Mouse (Mus musculus) left cerebral cortex, postnatal 25 days (tissue): ENCODE data around the gene Pxn. TPM values are rescaled to one million over a fixed set of nuclear protein-coding genes. Genes with fewer than 3 reads are reported as not detected.
"Not testable (repeated sequence)": the region's sequence is repeated elsewhere in the genome, so short reads cannot be mapped to it uniquely, and the experiment has no call there.

Experiments used
- DNase-seq, 2 experiments: peaks; one replicate each; pipeline ENCODE4 v3.0.0; 2022; ENCODE audit warnings: low spot score in 2 of 2, mixed read lengths in 1 of 2
- intact Hi-C: fragments of 180-260 bp; cut with DNase I; formaldehyde crosslinking; loops from one replicate; pipeline ENCODE4 v1.15.1; 2025
- total RNA-seq, 2 experiments: library from RNA; stranded (reverse); gene quantifications; 2 replicates each; pipeline ENCODE4 v1.2.3; 2021

The Pxn gene
- total RNA-seq, 2 experiments from 2014 or later: 19.9 to 21.0 TPM

DNA sequence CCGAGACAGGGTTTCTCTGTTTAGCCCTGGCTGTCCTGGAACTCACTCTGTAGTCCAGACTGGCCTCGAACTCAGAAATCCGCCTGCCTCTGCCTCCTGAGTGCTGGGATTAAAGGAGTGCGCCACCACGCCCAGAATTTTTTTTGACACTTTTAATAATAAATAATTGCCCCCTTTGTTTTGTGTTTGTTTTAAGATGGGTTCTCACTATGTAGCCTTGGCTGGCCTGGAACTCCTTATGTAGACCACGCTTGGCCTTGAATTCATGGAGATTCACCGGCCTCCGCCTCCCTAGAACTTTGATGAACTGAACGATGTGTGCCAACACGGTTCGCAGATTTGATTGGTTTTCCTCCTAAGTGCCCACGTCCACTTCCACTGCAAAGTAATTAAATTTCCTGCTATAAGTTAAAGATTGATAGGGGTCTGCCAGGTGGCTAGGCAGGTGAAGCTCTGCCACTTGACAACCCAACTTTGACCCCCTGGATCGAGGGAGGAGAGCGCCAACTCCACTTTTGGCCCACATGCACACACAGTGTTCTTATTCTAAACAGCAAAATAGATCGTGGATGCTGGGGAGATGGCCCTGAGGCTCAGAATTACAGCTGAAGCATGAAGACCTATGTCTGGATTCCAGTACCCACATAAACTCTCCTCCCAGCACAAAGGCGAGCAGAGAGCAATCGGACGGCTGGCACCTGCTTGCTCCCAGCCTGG is 20.8 kb upstream of the Pxn start:
- no peak for DNase-seq
- intact Hi-C loops: no loop called here

- intact Hi-C loops: no loop called here
- no peak for DNase-seq
Observed at GRCm38 (mm10) chr5:115486726-115487125, 19.8 kb upstream of the Pxn start.

DNA sequence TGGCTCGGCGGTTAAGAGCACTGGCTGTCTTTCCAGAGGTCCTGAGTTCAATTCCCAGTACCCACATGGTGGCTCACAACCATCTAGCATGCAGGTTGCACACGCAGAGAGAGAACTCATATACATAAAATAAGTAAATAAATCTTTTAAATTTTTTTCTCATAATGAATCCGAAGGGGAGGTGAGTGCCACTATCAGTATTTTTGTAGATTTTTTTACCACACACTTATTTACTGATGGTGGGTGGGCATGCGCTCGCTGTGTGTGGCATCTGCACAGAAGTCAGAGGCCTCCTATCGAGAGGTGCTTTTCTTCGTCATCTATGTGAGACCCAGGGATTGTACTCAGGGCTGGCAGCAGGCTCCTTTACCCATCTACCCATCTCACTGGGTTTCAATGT is 19.1 kb upstream of the Pxn start:
- DNase-seq: no peak
- intact Hi-C loops: no loop called here

DNA sequence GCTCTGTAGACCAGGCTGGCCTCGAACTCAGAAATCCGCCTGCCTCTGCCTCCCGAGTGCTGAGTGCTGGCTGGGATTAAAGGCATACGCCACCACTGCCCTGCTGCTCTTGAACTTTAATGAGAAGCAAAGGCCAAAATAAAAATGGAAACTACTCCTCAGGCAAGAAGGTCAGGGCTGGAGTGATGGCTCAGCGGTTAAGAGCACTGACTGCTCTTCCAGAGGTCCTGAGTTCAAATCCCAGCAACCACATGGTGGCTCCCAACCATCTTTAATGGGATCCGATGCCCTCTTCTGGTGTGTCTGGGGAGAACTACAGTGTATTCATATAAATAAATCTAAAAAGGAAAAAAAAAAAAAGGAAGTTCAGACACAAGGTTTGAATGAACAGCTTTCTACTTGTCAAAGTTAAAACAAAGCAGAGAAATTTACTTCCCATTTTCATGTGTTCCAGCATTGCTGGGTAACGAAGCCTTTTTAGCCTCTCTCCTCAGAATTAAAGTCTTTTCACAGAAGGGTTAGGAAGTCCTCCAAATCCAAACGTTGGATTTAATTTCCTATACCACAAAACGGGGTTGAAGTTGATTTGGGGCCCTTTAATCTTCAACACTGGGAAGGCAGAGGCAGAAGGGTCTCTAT is 18.4 kb upstream of the Pxn start:
- intact Hi-C loops: no loop called here
- DNase-seq: no peak

GRCm38 (mm10) chr5:115488841-115489698 is 17.4 kb upstream of the Pxn start:
- intact Hi-C loops: no loop called here
- peak; percentile 85 to 90 for DNase-seq

- intact Hi-C loops: no loop called here
- DNase-seq: peak; percentile 88 to 90
Observed at GRCm38 (mm10) chr5:115489699-115490637, 16.5 kb upstream of the Pxn start.

- no peak for DNase-seq
- intact Hi-C loops: no loop called here
Observed at GRCm38 (mm10) chr5:115490638-115491000, 15.9 kb upstream of the Pxn start.

- intact Hi-C loops: no loop called here
- no peak for DNase-seq
Observed at GRCm38 (mm10) chr5:115491076-115491475, 15.4 kb upstream of the Pxn start.

DNA sequence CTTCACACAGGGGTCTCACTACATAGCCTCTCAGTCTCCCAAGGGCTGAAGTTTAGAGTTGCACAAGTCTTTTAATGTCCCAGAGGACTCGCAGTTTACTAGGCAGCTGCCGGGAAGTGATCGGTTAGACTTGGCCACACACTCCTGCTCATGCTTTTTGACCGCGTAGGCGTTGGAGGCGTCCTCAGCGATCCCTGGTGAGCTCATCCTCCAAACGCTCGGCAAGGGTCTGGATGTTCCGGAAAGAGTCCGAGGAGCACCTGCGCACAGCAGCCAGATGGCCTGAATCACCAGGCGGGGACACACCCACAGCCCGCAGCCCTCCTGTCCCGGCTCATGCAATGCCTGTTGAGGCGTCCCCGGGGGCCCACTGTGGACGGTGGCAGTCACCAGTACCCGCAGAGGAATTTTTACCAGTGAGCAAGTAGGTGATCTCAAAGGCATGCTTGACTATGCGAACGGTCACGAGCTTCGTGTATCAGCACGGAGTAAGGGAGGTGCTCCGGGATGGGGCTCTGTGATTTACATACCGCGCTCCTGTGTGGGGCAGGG is 14.6 kb upstream of the Pxn start:
- DNase-seq: no peak
- intact Hi-C loops: no loop called here

GRCm38 (mm10) chr5:115492711-115493335 is 13.7 kb upstream of the Pxn start:
- no peak for DNase-seq
- intact Hi-C loops: no loop called here

DNA sequence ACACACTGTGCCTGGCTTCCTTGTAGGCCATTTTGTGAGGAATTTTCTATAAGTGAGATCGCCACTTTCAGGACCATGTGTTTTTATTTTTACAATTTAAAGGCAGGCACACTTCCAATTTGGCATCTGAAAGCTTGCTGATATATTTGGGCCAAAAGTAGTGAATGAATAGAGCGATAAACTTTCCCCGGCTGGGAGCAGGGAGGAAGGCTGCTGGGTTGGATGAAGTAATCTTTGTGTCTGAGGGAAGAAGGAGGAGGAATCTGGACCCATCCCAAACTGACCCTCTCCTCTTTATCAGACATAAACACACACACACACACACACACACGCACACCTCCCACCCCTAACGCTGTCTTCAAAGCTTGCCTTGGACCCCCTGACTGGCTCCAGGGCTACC is 13.0 kb upstream of the Pxn start:
- no peak for DNase-seq
- intact Hi-C loops: no loop called here

- DNase-seq, intact Hi-C loops: not testable (repeated sequence)
Observed at GRCm38 (mm10) chr5:115495618-115496017, 10.9 kb upstream of the Pxn start.

- intact Hi-C loops: no loop called here
- DNase-seq: peak in 1 of 2 experiments; percentile 57
Observed at GRCm38 (mm10) chr5:115497033-115497432, 9.4 kb upstream of the Pxn start.

- no peak for DNase-seq
- intact Hi-C loops: no loop called here
Observed at GRCm38 (mm10) chr5:115498307-115499240, 7.9 kb upstream of the Pxn start.

DNA sequence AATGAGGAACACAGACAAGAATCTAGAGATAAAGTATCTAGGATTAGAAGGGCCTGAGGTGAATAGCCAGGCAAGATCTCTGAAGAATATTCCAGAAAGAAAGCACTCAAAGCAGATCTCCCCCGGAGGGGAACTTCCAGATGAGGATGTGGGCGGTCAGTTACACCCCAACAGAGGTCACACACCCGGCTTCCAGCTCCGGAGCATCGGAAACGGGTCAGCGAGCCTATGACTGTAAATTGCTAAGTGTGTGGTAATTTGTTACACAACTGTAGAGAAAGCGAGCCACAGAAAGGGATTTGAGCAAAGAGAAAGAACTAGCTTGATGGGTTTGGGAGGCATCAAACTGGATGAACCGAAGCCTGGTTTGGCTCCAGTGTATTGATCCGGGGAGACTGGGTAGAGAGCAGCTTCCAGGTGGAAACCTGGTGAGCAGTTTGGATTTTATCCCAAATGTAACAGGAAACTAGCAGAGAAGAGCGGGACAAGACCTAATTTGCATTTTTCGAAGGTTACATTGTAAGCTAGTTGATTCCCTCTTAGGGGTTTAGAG is 6.0 kb upstream of the Pxn start:
- intact Hi-C loops: no loop called here
- no peak for DNase-seq

GRCm38 (mm10) chr5:115503035-115503434 is 3.4 kb upstream of the Pxn start:
- DNase-seq: no peak
- intact Hi-C loops: no loop called here

DNA sequence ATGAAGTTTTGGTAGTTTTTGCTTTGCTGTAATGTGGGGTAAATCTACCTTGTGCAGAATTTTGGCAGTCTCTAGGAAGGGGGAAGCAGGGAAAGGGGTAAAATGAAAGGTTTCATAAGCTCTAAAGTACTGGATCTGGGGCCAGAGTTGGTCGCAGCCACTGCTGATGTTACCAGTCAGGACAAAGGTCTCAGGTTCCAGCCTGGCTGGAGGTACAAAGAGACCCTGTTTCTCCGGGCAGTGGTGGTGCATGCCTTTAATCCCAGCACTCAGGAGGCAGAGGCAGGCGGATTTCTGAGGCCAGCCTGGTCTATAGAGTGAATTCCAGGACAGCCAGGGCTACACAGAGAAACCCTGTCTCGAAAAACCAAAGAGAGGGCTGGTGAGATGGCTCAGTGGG is 859 bp upstream of the Pxn start:
- not testable (repeated sequence) for DNase-seq
- intact Hi-C loops: loop anchor here (1.0 kb wide), 2 partner anchors 33 to 54 kb away; partner anchors contain the start of gene Rplp0
